Mouse (Mus musculus): Measurements from ENCODE around the gene Slc43a1.

- TF ChIP-seq POLR2A (IDR thresholded peaks at IDR 0.05; ENCODE audit: low read depth, low read length) (no peak), CTCF (IDR thresholded peaks at IDR 0.05; ENCODE audit: extremely low read depth, insufficient read length, insufficient replicate concordance, low read depth, low read length) (no peak)
Observed at GRCm38 (mm10) chr2:84793154-84793553, 45.5 kb upstream of the Slc43a1 start.
